Mouse (Mus musculus): ENCODE results near the gene Gucd1. TPM values are rescaled to one million over a fixed set of nuclear protein-coding genes. Genes with fewer than 3 reads are reported as not detected.

The Gucd1 gene
- total RNA-seq, 2 experiments from 2014 or later: 13.9 to 14.8 TPM

DNA sequence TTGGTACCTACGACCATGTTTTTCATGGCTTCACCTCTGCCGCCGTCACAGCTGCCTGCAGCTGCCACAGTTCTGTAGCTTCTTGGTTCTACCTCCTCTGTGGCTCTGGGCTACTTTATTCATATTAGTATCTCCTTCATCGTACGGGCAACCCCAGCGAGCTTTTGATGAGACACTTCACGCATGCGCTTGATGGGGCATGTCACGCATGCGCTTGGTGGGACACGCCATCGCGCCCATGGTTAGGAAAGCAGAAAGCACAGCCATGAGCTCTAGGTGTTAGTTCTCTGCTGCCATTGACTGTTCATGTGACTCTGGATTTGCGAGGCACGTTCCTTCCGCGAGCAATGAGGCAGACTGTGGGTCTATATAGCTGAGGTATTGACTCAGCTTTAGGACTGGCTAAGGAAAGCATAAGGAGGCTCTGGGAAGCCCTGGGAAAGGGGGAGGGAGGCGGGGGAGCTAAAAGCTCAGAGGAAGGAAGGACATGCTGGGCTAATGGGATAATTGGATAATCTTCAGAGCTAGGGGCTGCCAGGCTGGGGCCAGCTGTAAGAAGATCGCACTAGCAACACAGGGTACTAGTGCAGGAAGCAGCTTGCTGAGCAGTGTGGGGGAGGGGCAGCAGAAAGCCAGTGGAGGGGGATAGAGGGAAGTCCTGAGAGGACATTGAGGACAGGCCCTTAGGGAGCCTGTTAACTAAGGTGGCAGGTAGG lies 73.5 kb downstream of the Gucd1 start:
- no peak for ATAC-seq (replicated peaks; ENCODE audit: low FRiP score, low TSS enrichment, poor library complexity, severe bottlenecking)

DNA sequence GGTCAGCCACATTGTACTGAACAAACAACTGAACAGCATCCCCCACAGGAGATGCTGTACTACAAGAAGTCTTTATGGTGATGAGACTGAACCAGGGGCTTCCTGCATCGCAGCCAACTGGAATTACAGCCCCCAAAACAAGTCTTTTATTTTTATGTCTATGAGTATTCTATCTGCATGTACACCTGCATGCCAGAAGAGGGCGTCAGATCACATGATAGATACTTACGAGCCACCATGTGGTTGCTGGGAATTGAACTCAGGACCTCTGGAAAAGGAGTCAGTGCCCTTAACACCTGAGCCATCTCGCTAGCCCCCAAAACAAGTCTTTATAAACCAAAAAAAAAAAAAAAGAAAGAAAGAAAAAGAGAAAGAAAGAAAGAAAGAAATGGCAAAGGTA lies 74.8 kb downstream of the Gucd1 start:
- ATAC-seq (replicated peaks; ENCODE audit: low FRiP score, low TSS enrichment, poor library complexity, severe bottlenecking): no peak

DNA sequence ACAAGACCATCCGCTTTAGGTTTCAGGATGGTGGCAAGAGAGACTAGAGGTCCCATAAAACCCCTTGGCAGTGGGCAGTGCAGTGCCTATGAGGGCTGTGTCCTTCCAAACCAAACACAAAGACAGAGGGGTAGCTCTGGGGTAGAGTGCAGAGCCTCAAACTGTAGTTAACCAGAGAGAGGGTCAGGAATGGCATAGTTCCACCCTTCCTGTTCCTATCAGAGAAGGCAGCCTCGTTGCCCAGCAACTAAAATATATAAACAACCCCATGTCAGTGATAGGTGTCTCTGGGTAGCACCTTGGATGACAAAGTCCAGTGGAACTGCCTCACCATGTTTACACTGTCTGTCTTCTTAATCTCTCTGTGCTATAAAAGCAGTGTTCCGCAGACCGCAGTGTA lies 76.0 kb downstream of the Gucd1 start:
- ATAC-seq (replicated peaks; ENCODE audit: low FRiP score, low TSS enrichment, poor library complexity, severe bottlenecking): no peak

DNA sequence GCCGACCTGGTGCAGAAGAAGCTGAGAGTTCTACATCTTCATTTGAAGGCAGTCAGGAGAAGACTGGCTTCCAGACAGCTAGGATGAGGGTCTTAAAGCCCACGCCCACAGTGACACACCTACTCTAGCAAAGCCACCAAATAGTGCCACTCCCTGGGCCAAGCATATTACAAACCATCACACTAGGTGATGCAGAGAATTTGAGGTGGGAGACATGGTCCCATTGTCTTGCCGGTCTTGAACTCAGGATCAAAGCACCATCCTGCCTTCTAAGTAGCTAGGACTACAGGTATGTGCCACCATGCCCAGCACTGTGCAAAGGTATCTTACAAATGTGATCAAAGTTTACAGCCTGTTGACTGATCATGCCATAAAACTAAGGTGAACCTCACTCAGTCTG lies 77.0 kb downstream of the Gucd1 start:
- no peak for ATAC-seq (replicated peaks; ENCODE audit: low FRiP score, low TSS enrichment, poor library complexity, severe bottlenecking)

DNA sequence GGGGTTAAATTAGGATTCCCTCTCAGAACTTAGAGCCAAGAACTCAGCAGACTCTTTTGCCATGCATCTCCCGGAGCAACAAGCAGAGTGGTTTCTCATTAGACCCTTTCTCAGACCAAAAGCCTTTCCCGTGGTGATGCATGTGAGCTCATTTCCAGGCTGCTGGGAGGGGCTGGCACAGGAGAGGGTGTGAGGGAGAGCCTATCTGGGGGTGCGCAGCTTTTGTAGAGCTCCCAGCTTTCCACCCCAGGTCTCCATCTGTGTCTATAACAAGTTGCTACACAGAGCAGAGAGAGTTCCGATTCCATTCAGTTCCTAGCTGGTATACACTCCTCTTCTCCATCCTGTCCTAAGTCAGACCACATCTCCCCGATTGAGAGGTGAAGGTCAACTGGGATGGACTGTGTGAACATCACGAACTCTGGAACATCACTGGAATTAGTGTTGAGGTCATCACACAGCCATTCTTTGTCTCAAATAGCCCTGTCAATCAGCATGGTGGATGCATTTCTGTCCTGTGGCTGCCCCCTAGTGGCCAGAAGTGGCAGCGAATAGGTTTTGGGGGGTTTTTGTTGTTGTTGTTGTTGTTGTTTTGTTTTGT lies 78.5 kb downstream of the Gucd1 start:
- no peak; the same call in 1 of the 2 replicates for ATAC-seq (replicated peaks; ENCODE audit: low FRiP score, low TSS enrichment, poor library complexity, severe bottlenecking)

DNA sequence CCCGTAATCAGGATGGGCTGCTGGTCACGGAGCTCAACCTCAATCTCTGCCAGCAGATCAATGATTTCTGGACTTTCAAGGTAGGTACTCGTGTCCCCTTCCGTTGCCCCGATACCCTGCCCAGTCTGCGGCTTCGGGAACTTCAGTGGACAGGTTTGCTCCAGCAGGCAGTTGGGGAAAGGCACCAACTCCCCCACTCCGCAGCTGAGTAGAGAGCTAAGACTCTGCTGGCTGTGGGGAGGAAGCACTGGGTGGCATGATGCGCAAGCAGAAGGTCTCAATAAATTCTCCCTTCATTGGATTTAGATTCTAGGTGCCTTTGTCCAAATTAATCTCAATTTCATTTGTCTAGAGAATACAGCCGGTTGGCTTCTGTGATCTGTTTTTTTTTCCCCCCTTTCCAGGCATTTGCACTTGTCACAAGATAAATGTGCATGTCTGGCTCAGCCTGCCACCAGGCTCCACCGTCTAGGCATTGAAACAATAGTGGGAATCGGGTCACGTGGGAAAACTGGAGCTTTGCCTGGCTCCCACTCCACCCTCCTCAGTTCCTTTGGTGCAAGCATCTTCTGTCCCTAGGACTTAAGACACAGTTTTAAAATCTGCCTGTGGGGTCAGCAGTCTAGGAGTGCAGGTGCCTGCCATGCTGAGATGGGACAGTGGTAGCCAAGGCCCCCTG lies 79.5 kb downstream of the Gucd1 start:
- no peak for ATAC-seq (replicated peaks; ENCODE audit: low FRiP score, low TSS enrichment, poor library complexity, severe bottlenecking)

DNA sequence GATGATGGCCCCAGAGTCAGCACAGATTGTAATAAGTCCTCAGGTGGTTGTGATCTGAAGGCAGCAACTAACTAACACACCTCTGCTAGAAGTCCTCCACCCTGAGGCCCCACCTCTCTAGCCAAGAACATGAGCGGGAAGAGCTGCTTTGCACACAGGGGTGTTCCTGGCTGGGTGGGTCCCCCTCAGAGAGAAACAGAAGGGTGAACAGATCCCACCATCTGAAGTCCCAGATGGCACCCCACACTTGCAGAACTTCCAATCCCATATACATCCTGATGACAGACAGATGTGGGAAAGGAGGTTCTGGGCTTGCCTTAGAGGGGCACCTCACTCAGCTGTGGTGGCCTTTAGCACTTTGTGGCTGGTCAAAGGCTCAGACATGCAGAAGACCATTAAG lies 80.5 kb downstream of the Gucd1 start:
- no peak for ATAC-seq (replicated peaks; ENCODE audit: low FRiP score, low TSS enrichment, poor library complexity, severe bottlenecking)

DNA sequence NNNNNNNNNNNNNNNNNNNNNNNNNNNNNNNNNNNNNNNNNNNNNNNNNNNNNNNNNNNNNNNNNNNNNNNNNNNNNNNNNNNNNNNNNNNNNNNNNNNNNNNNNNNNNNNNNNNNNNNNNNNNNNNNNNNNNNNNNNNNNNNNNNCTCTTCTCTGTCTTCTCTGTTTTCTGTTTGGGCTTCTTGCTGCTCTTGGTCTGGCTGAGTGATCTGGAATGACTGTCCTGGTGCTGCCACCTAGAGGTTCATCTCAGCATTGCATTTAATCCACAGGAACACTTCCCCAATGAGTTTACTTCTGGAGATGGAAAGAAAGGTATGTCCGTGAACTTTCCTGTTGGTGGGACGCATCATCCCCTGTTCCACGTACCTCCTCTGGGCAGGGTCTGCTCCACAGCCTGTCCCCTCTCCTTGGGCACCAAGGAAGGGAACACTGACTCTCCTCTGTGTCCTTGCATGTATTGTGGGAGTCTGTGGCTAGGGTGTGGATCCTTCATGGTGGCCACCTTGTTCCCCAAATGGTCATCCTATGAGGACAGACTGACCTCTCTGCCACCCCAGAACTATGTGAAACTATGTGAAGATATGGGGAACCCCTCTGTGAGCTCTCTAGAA lies 81.1 kb downstream of the Gucd1 start:
- ATAC-seq (replicated peaks; ENCODE audit: low FRiP score, low TSS enrichment, poor library complexity, severe bottlenecking): peak; percentile 65

DNA sequence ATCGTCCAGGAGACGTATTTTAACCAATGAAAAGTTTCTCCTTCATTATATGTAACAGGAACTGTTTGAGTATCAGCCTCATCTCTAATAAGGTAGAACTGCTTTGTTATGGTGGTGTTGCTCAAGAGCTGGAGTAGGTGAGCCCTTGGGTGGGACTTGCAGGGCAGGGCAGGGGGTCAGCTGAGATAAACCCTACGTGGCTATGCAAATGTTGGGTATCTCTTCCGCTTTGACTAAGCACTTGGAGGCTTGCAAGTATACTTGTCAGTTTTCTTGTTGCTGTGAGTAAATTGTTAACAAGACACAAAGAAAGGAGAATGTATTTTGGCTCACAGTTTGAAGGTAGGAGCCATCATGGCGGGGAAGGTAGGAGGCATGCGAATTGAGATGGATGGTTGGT lies 87.1 kb downstream of the Gucd1 start:
- no peak for ATAC-seq (replicated peaks; ENCODE audit: low FRiP score, low TSS enrichment, poor library complexity, severe bottlenecking)

DNA sequence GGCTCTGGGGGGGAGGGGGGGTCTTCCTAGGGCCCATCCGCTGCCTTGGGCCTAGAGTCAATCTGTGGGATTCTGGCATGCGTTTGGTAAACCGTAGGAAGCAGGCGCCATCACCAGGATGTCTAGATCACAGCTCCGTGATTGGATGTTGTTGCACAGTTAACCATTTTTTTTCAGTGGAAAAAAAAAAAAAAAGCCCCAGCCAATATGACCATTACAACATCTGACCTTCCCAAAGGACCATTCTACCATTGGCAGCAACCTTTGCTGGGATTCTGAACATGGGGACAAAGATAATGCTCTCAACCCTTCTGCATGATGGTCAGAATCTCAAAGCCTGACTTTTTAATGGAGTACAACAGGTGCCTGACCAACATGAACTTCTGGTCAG lies 87.6 kb downstream of the Gucd1 start:
- ATAC-seq (replicated peaks; ENCODE audit: low FRiP score, low TSS enrichment, poor library complexity, severe bottlenecking): no peak

DNA sequence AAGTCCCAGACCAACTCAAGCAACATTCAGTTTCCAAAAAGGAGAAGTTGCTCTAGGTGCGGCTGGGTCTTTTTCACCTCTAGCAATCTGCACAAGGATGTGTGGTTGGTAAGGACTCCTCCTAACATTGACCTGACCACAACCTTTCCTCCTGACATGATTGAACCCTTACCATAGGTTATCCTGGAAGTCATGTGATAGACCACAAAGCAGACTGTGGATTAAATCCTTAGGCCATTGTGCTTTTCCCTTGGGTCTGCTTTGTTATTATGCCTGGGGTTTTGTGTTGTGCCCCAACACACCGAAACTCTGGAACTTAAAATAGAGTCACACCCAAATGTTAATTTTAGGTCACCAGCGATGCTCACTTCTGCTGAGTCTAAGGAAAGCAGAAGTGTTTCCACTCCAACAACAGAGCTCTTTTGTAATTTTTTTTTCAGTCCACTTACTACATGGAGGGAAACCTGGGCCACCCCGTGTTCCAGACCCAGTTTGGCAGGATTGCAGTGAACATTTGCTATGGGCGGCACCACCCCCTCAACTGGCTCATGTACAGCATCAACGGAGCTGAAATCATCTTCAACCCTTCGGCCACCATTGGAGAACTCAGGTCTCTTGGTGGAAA lies 88.1 kb downstream of the Gucd1 start:
- no peak for ATAC-seq (replicated peaks; ENCODE audit: low FRiP score, low TSS enrichment, poor library complexity, severe bottlenecking)

DNA sequence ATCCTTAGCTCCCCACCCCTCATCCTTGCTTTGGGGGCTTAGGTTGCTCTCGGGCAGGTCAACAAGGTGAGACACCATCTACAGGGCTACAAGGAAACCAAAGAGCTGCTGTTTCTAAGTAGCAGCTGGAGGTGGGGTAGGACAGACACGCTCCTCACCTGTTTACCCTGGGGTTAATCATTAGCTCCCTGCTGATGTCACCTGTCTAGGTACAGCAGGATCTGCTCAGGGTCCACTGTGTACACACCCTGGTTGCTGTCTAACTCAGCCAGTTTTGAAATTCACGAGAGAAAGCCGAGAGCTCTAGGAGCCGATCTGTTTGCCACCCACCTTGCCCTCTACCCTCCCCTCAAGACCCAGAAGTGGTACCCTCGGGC lies 88.8 kb downstream of the Gucd1 start:
- no peak for ATAC-seq (replicated peaks; ENCODE audit: low FRiP score, low TSS enrichment, poor library complexity, severe bottlenecking)

DNA sequence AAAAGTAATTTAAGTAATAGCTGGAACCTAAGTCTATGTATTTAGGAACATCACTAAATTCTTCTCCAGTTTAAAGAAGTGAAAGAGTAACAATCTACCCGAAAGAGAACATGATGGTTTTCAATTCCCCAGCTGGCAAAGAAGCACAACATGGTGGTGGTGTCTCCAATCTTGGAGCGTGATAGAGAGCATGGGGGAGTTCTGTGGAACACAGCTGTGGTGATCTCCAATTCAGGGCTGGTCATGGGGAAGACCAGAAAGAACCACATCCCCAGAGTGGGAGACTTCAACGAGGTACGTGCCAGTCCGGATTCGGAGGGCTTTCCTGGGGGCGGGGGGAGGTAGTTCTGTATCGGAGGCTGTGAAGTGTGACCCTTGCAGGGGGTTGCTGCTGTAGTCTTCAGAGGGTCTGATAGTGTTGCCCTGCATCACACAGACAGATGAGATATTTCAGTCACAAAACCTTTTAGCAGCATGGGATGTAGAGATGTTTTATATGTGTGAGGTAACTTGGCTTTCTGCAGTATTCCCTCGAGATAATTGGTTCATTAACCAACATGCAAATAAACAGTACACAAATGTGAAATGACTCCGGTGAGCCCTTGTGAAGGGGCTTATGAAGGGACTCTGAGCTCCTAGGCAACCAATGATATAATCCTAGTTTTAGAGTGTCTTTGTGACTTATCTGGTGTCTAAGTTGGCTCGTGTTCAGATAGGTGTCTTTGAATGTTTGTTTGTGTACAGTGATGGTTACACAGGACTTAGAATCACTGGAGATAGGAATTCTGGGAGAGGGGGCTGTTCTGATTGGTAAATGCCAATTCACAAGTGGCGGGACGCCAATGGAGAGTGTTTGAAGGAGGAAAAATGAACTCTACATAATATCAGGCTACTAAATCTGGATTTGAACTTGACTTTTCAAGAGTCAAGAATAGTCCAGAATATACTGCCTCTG lies 89.4 kb downstream of the Gucd1 start:
- no peak for ATAC-seq (replicated peaks; ENCODE audit: low FRiP score, low TSS enrichment, poor library complexity, severe bottlenecking)

DNA sequence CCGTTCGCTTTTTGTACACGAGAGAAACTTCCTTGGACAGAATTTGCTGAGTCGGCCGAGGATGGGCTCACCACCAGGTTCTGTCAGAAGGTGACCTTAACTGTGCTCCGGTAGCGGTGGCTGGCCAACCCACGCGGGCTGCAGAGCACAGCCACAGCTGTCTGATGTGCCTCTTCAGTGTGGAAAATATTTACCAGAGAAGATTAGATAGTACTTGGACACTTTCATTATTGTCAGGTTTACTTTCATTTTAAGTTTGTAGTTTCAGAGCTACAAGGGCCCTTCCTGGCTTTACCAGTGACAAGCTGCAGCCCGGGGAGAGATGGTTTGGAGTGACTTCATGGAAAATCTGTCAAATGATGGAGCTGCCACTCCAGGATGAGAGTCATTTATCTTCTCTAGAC lies 93.3 kb downstream of the Gucd1 start:
- no peak for ATAC-seq (replicated peaks; ENCODE audit: low FRiP score, low TSS enrichment, poor library complexity, severe bottlenecking)

DNA sequence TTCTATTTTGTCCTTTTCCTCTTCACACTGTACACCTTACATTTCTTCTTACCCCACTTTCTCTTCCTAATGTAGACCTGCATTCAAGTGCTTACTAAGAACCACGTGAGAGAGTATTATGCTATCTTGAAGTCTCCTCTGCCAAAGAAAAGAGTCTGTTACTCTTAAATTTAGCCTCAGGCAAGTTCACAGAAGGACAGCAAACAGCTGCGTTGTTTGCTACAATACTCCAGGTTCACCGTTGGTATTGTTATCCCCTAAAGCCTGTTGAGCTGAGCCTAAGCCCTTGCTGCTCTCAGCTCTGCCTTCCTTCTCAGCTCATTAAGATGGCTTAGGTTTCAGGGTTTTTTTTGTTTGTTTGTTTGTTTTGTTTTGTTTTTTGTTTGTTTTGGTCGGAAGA lies 99.0 kb downstream of the Gucd1 start:
- ATAC-seq (replicated peaks; ENCODE audit: low FRiP score, low TSS enrichment, poor library complexity, severe bottlenecking): no peak

DNA sequence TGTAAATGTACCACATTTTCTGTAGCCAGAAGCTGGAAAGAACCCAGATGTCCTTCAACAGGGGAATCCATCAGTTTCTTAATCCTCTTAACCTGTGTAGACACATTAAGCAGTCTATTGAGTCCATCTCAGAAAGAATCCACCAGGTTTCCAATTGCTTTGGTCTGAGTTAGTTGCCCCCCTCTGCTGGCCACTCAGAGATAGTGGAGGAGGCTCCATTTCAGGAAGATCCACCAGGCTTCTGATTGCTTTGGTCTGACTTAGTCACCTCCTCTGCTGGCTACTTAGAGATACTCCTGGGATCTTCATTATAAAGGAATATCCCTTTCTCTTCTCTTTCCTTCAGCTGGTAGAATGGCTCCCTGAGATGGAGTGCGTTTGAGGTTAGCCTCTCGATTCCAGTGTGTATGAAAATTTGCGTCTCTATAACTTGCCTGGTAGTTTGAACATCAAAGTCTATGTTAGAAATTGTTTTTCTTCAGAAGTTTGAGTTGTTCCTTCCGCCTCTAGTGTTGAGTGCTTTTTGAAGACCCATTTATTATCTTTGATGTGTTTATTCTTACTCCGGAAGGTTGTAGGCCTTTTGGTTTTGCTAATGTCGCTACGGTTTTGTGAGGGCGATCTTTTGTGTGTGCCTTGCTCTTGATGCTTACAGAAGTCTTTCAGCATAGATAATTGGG lies 100.3 kb downstream of the Gucd1 start:
- ATAC-seq (replicated peaks; ENCODE audit: low FRiP score, low TSS enrichment, poor library complexity, severe bottlenecking): no peak

DNA sequence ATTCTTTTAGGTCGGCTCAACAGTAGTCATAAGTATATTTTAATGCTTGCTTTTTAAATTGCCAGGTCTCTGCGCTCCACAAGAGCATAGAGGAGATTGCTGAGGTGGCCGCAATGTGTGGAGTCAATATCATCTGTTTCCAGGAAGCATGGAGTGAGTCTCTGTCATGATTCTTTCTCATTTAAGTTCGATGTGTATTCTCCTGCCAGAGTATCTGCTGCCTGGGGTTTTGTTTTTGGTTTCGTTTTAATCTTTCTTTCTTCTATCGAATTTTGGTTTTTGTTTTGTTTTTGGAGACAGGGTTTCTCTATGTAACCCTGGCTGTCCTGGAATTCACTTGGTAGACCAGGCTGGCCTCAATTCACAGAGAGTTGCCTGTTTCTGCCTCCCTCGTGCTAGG lies 102.8 kb downstream of the Gucd1 start:
- no peak for ATAC-seq (replicated peaks; ENCODE audit: low FRiP score, low TSS enrichment, poor library complexity, severe bottlenecking)
